Mouse (Mus musculus) liver, embryonic 15.5 days (tissue): ENCODE data around the gene Eif3b. TPM values are rescaled to one million over a fixed set of nuclear protein-coding genes. Genes with fewer than 3 reads are reported as not detected.
"Not testable (repeated sequence)": the region's sequence is repeated elsewhere in the genome, so short reads cannot be mapped to it uniquely, and the experiment has no call there.

Source experiments
- ATAC-seq: fragments of 200-750 bp; cut with Nextera tagmentation; 2 replicates; pipeline ENCODE4 v1.8.0; 2017; ENCODE audit warnings: moderate number of reproducible peaks, mild to moderate bottlenecking, moderate library complexity; ENCODE audit not compliant: insufficient read depth
- H3K27ac ChIP-seq: fragments of 300-500 bp; sonication (generic); replicated peaks from 2 replicates; pipeline ENCODE4 v1.5.1; 2015; ENCODE audit warnings: mild to moderate bottlenecking, inconsistent platforms
- H3K27me3 ChIP-seq: fragments of 300-500 bp; sonication (generic); 2 replicates; pipeline ENCODE4 v1.6.1; 2015; ENCODE audit warnings: mild to moderate bottlenecking, inconsistent platforms
- H3K36me3 ChIP-seq: fragments of 300-500 bp; sonication (generic); replicated peaks from 2 replicates; pipeline ENCODE4 v1.6.1; 2015; ENCODE audit warnings: moderate library complexity, mild to moderate bottlenecking, inconsistent platforms
- H3K4me1 ChIP-seq: fragments of 300-500 bp; sonication (generic); replicated peaks from 2 replicates; pipeline ENCODE4 v1.6.1; 2015; ENCODE audit warnings: inconsistent platforms
- H3K4me2 ChIP-seq: fragments of 300-500 bp; sonication (generic); 2 replicates; pipeline ENCODE4 v1.6.1; 2015; ENCODE audit warnings: moderate library complexity, mild to moderate bottlenecking, inconsistent platforms
- H3K4me3 ChIP-seq: fragments of 300-500 bp; sonication (generic); replicated peaks from 2 replicates; pipeline ENCODE4 v1.5.1; 2015; ENCODE audit warnings: mild to moderate bottlenecking, inconsistent platforms
- H3K9ac ChIP-seq: fragments of 300-500 bp; sonication (generic); 2 replicates; pipeline ENCODE4 v1.6.1; 2015; ENCODE audit warnings: moderate library complexity, mild to moderate bottlenecking, inconsistent platforms
- H3K9me3 ChIP-seq: fragments of 300-500 bp; sonication (generic); replicated peaks from 2 replicates; pipeline ENCODE4 v1.6.1; 2016; ENCODE audit warnings: inconsistent platforms
- WGBS: fragments of 180-500 bp; shearing (Covaris S2); methylation state at CpG from one replicate; pipeline ENCODE4 v1.1.7; 2015; ENCODE audit warnings: mixed read lengths; ENCODE audit not compliant: insufficient replicate concordance; 5-methylcytosine and 5-hydroxymethylcytosine counted together
- polyA plus RNA-seq: library from polyadenylated mRNA; unstranded; fragments of >200 nt; fragmentation: Nextera tagmentation; extraction: Ambion mirVana; gene quantifications from 2 replicates; pipeline ENCODE4 v1.2.1, GENCODE M21; 2015

The Eif3b gene
- polyA plus RNA-seq, 1 experiment from 2014 or later: 76.2 TPM

GRCm38 (mm10) chr5:140425016-140425783 lies 6.1 kb downstream of the Eif3b start:
- no peak for ATAC-seq
- 86% methylated on average over 17 of the region's 17 CpGs for WGBS
- Histone ChIP-seq H3K4me3 (no peak overlapping the region), H3K9me3 (no peaks in the 10 kb centered on the region), H3K27ac (no peak overlapping the region), H3K27me3 (no peaks in the 10 kb centered on the region), H3K4me1 (peaks cover 30% of the 10 kb centered on the region), H3K9ac (no peak overlapping the region), H3K4me2 (no peak overlapping the region), H3K36me3 (peaks cover 88% of the 10 kb centered on the region)

GRCm38 (mm10) chr5:140439117-140439516 lies 20.0 kb downstream of the Eif3b start:
- 55% methylated on average over 2 of the region's 6 CpGs for WGBS

GRCm38 (mm10) chr5:140441406-140441805 lies 22.3 kb downstream of the Eif3b start:
- peaks cover 79% of the 10 kb centered on the region for H3K36me3 ChIP-seq
- H3K4me1 ChIP-seq: no peaks in the 10 kb centered on the region
- H3K9me3 ChIP-seq: no peaks in the 10 kb centered on the region
- no peak for ATAC-seq
- no peak overlapping the region for H3K4me3 ChIP-seq
- WGBS: 65% methylated on average over 3 of the region's 3 CpGs
- no peak overlapping the region for H3K9ac ChIP-seq
- no peak overlapping the region for H3K4me2 ChIP-seq
- no peaks in the 10 kb centered on the region for H3K27me3 ChIP-seq
- H3K27ac ChIP-seq: no peak overlapping the region

More at GRCm38 (mm10) chr5:140439117-140439516, 20.0 kb downstream of the Eif3b start:
- H3K4me2 ChIP-seq, H3K27ac ChIP-seq, H3K9me3 ChIP-seq, H3K4me3 ChIP-seq, ATAC-seq, H3K9ac ChIP-seq, H3K27me3 ChIP-seq, H3K4me1 ChIP-seq: not testable (repeated sequence)
- H3K36me3 ChIP-seq: peaks cover 90% of the 10 kb centered on the region

GRCm38 (mm10) chr5:140444012-140444411 lies 24.9 kb downstream of the Eif3b start:
- Histone ChIP-seq H3K9me3 (no peaks in the 10 kb centered on the region), H3K9ac (no peak overlapping the region), H3K4me1 (no peaks in the 10 kb centered on the region), H3K27ac (no peak overlapping the region), H3K36me3 (peaks cover 58% of the 10 kb centered on the region), H3K4me2 (no peak overlapping the region), H3K4me3 (no peak overlapping the region), H3K27me3 (no peaks in the 10 kb centered on the region)
- no peak for ATAC-seq
- 71% methylated on average over 4 of the region's 4 CpGs for WGBS

GRCm38 (mm10) chr5:140445345-140445744 lies 26.2 kb downstream of the Eif3b start, which contains the start of gene Gm4869:
TSS of gene Gm4869 (plus strand) at chr5:140445645.
- H3K4me1 ChIP-seq: no peaks in the 10 kb centered on the region
- peaks cover 49% of the 10 kb centered on the region for H3K36me3 ChIP-seq
- no peak within 1 kb of the TSS for H3K27ac ChIP-seq
- H3K27me3 ChIP-seq: no peaks in the 10 kb centered on the region
- no peaks in the 10 kb centered on the region for H3K9me3 ChIP-seq
- H3K9ac ChIP-seq: no peak within 1 kb of the TSS
- 78% methylated on average over 5 of the region's 5 CpGs for WGBS
- H3K4me2 ChIP-seq: no peak within 1 kb of the TSS
- no peak for ATAC-seq
- no peak within 1 kb of the TSS for H3K4me3 ChIP-seq

- H3K4me2 ChIP-seq: no peak overlapping the region
- no peak overlapping the region for H3K27ac ChIP-seq
- H3K9ac ChIP-seq: no peak overlapping the region
- no peaks in the 10 kb centered on the region for H3K4me1 ChIP-seq
- H3K9me3 ChIP-seq: no peaks in the 10 kb centered on the region
- ATAC-seq: no peak
- WGBS: 69% methylated on average over 7 of the region's 7 CpGs
- no peaks in the 10 kb centered on the region for H3K27me3 ChIP-seq
- H3K36me3 ChIP-seq: peaks cover 42% of the 10 kb centered on the region
- H3K4me3 ChIP-seq: no peak overlapping the region
Observed at GRCm38 (mm10) chr5:140446054-140446453, 26.9 kb downstream of the Eif3b start.

GRCm38 (mm10) chr5:140454488-140454887 lies 35.4 kb downstream of the Eif3b start:
- no peaks in the 10 kb centered on the region for H3K27me3 ChIP-seq
- no peak for ATAC-seq
- no peaks in the 10 kb centered on the region for H3K9me3 ChIP-seq
- no peak overlapping the region for H3K4me3 ChIP-seq
- no peak overlapping the region for H3K9ac ChIP-seq
- no peak overlapping the region for H3K4me2 ChIP-seq
- no peaks in the 10 kb centered on the region for H3K4me1 ChIP-seq
- no peaks in the 10 kb centered on the region for H3K36me3 ChIP-seq
- H3K27ac ChIP-seq: no peak overlapping the region

- Histone ChIP-seq H3K9ac (no peak overlapping the region), H3K27ac (no peak overlapping the region), H3K9me3 (no peaks in the 10 kb centered on the region), H3K4me3 (no peak overlapping the region), H3K36me3 (no peaks in the 10 kb centered on the region), H3K27me3 (no peaks in the 10 kb centered on the region), H3K4me1 (no peaks in the 10 kb centered on the region), H3K4me2 (no peak overlapping the region)
- WGBS: 57% methylated on average over 2 of the region's 2 CpGs
- ATAC-seq: no peak
Observed at GRCm38 (mm10) chr5:140455466-140455865, 36.3 kb downstream of the Eif3b start.

- Histone ChIP-seq H3K36me3 (no peaks in the 10 kb centered on the region), H3K4me1 (no peaks in the 10 kb centered on the region), H3K4me2 (no peak overlapping the region), H3K9me3 (0 out of 2 replicates have a peak, but pooled peaks cover 5% of the 10 kb centered on the region), H3K27me3 (no peaks in the 10 kb centered on the region), H3K27ac (no peak overlapping the region), H3K9ac (no peak overlapping the region), H3K4me3 (no peak overlapping the region)
- no peak for ATAC-seq
- WGBS: 50% methylated on average over 3 of the region's 3 CpGs
Observed at GRCm38 (mm10) chr5:140461476-140461875, 42.3 kb downstream of the Eif3b start.

- not testable (repeated sequence) for ATAC-seq, H3K27me3 ChIP-seq
- WGBS: 78% methylated on average over 2 of the region's 2 CpGs
Observed at GRCm38 (mm10) chr5:140463151-140463550, 44.0 kb downstream of the Eif3b start.

GRCm38 (mm10) chr5:140464943-140465342 lies 45.8 kb downstream of the Eif3b start:
- H3K27me3 ChIP-seq: no peaks in the 10 kb centered on the region
- H3K4me3 ChIP-seq: no peak overlapping the region
- H3K27ac ChIP-seq: no peak overlapping the region
- H3K9me3 ChIP-seq: 0 out of 2 replicates have a peak, but pooled peaks cover 5% of the 10 kb centered on the region
- H3K9ac ChIP-seq: no peak overlapping the region
- ATAC-seq: no peak
- H3K4me2 ChIP-seq: no peak overlapping the region
- WGBS: 73% methylated on average over 2 of the region's 2 CpGs
- H3K4me1 ChIP-seq: no peaks in the 10 kb centered on the region
- H3K36me3 ChIP-seq: no peaks in the 10 kb centered on the region

More at GRCm38 (mm10) chr5:140463151-140463550, 44.0 kb downstream of the Eif3b start:
- not testable (repeated sequence) for H3K36me3 ChIP-seq, H3K9me3 ChIP-seq, H3K4me1 ChIP-seq, H3K4me2 ChIP-seq, H3K4me3 ChIP-seq, H3K27ac ChIP-seq, H3K9ac ChIP-seq

GRCm38 (mm10) chr5:140472336-140472735 lies 53.2 kb downstream of the Eif3b start:
- H3K4me1 ChIP-seq: no peaks in the 10 kb centered on the region
- no peak for ATAC-seq
- 68% methylated on average over 3 of the region's 3 CpGs for WGBS

More at GRCm38 (mm10) chr5:140472336-140472735, 53.2 kb downstream of the Eif3b start:
- no peak overlapping the region for H3K27ac ChIP-seq
- no peaks in the 10 kb centered on the region for H3K9me3 ChIP-seq
- H3K4me2 ChIP-seq: no peak overlapping the region
- H3K9ac ChIP-seq: no peak overlapping the region
- no peaks in the 10 kb centered on the region for H3K27me3 ChIP-seq
- no peaks in the 10 kb centered on the region for H3K36me3 ChIP-seq
- H3K4me3 ChIP-seq: no peak overlapping the region
